Mouse (Mus musculus) adrenal gland, postnatal 14 days (tissue): ENCODE measurements at regions not wholly inside any gene's neighbourhood (a gene's known extent, or its start where the extent isn't known, plus 50 kb on each side); places are given as distances from the start of the nearest gene placed in this dataset.

Experiments used
- DNase-seq: peaks from one replicate; pipeline ENCODE4 v3.0.0; 2021; ENCODE audit warnings: mixed read lengths

DNA sequence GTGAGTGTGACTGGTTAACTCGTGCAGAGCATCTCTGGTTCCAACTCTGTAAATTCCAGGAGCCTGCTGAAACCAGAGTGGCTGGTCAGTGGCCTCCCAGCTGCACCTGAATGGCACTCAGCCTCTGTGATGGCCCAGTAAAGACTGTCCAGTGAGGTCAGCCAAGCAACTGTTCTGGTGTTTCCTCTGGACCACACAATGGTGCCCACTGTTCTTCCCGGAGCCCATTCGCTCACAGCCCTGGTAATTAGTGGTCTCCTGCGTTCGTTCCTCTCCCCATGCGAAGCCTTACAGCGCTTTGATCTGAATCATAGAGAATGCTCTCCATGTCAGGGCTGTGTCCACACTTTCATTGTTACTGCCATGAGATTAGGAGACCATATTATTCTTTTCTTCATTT is 75.5 kb downstream of the Enkur start:
- no peak for DNase-seq

DNA sequence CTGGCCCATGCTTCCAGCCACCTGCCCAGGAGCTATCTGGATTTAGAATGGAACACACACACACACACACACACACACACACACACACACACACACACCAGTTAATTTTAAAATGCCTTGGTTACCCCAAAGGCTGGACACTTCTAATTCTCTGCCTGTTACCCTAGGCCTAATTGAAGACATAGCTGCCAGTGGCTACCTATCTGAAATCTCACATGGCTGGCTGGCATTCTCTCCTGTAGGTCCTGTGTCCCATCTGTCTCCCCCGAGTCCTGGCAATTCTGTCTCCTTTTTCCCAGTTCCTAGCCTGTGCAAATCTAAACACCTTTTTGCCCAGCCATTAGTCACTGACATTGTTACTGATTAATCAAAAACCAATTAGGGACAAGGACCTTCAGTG is 78.6 kb downstream of the Enkur start:
- DNase-seq: no peak

DNA sequence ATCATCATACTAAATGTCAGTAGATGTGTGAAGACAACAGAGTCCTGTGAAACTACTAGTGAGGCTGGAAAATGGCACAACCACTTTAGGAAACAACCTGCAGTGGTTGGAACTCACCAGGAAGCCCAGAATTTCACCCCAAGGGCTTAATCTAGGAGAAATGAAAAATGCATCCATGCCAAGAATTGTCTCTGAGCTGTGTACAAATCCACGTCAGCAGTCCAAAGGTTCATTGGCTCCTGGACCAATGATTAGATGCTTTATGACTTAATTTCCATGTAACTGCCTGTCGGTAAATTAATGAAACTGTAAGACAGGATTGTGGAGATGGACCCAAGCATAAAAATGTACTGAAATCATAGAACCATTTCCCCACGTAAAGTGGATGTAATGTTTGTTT is 82.7 kb downstream of the Enkur start:
- no peak for DNase-seq

DNA sequence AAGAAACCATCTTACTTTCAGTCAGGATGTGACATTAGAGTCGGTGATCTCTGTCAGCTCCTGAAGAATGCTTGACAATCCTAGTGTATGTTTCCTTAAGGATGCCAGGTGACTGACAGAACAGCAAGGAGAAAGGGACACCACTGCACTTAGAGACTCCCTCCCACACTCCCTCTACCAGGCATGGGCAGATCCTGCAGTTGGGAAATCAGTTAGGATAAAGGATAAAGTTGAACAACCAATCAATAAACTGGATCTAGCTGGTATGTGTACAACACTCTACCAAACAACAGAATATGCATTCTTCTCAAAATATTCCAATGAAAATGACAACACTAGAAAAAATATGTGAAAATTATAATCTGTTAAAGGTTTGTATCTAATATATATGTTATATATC is 83.5 kb downstream of the Enkur start:
- no peak for DNase-seq

GRCm38 (mm10) chr2:21116817-21117216 is 88.3 kb downstream of the Enkur start:
- DNase-seq: no peak

GRCm38 (mm10) chr2:21111527-21111926 is 93.6 kb downstream of the Enkur start:
- no peak for DNase-seq

GRCm38 (mm10) chr2:21100248-21100808 is 104.8 kb downstream of the Enkur start:
- DNase-seq: no peak

GRCm38 (mm10) chr2:21091058-21091971 is 113.8 kb downstream of the Enkur start:
- DNase-seq: peak; percentile 12

GRCm38 (mm10) chr2:21085517-21085916 is 116.8 kb upstream of the Arhgap21 start:
- DNase-seq: no peak

- DNase-seq: no peak
Observed at GRCm38 (mm10) chr2:21067292-21067850, 98.7 kb upstream of the Arhgap21 start.

GRCm38 (mm10) chr2:21060347-21060650 is 91.6 kb upstream of the Arhgap21 start:
- no peak for DNase-seq

DNA sequence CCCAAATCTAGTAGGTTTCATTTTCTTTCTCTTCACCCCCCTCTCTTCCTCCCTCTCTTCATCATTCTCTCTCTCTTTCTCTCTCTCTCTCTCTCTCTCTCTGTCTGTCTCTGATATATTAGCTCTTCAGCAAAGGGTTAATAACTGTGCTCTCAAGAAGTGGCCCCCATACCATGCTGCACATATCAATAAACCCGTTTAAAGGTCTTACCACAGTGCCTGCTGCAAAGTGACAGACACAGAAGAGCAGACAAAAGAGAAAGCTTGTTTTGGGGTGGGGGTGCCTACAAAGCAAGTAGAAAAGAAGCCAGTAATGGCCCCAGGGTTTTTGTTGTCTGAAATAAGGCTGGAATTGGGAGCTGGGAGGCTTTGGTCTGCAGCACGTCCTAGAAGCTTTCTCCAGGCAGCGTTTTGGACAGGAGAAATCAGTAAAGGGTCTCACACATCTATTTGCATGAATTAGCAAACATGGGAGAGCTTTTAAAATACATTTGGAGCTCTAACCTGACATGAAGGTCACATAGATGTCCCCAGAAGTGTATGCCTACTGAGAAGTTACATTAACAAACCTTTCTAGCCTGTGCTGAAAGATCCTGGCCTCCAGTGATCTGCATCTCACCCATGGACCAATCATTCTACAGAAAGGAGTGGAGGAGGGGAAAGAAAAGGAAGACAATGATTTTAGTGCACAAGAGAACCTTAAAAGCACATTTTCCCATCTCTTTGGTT is 91.1 kb upstream of the Arhgap21 start:
- DNase-seq: no peak

- DNase-seq: no peak
Observed at GRCm38 (mm10) chr2:21058940-21059339, 90.3 kb upstream of the Arhgap21 start.

DNA sequence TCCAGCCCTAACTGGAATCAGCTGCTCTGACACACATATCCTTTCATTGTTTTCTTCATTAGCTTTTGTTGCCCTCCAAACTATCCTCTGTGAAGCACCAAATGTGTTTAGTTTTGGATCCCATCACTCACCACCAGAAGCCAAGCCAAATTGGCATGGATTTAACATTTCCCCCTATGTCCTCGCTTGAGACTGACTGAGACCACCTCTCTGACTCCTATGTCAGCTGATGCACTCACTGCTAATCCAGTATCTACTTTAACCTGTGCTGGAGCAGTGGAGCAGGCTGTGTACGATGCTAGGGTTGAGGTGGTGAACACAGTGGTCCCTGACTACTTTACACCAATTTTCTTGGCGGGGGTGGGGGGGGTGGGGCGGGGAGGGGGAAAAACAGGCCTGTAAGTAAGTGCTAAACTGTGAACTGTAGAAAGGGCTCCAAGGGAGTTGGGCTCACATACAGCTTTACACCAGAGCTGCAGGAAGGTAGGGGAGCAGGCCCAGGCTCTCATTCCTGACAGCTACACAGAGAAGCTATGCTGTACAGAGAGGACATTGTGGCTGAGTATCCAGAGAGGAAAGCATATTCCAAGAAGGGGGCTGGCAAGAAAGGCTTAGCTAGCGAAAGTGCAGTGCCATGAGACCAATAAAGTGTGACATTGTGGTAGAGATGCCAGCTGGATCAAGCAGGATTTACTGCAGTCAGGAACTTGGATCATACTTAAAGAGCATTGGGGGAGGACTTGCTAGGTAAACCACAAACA is 87.9 kb upstream of the Arhgap21 start:
- no peak for DNase-seq

DNA sequence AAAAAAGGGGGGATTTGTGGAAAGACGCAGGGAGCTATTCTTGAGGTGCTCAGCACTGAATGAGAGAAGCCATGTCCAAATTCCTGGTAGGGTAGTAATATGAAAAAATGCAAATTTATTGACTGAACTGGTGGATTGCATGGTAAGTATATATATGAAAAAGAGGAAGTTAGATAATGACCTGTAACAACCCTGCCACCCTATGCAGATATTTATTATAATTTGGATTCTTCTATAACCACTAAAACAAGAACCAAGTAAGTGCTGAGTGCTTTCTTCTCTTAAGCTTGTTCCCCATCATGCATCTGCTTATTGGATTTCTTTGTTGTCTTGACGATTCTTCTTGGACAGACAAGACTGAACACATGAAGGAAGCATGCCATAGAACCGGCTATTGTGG is 86.7 kb upstream of the Arhgap21 start:
- DNase-seq: no peak

GRCm38 (mm10) chr2:21054325-21055082 is 85.8 kb upstream of the Arhgap21 start:
- no peak for DNase-seq

DNA sequence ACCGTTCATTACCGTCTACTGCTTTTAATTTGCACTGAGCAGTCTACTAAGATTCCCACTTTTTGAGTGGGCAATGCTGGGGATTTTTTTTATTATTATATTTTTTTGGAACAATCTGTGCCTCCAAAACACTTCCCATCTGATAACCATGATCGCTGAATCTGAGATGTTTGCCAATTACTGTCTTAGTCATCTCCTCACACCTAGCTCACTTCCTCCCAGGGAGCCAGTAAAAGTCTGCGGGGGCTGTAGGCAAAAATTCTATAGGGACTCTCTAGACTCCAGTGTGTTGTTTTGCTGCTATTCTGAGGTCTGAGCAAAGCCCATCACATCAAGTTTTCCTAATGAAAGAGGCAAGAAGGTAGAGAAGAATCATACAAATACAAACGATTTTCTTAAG is 84.9 kb upstream of the Arhgap21 start:
- DNase-seq: no peak

DNA sequence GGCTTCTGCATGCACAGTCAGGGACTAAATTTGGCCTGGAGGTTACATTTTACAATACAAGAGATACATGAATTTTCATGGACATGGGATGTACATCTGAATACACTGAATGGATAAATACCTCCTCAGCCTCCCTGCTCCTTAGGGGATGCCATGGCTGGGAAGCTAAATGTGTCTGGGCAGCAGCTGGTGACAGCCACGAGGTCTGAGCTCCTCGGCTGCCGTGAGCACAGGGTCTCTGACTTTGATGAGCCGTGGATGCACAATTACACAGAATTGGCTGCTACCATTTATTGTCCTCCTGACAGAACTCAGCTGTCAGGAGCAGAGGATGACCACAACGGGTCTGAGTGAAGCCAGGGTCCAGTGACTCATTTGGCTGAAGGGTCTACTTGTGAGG is 80.3 kb upstream of the Arhgap21 start:
- DNase-seq: no peak

- no peak for DNase-seq
Observed at GRCm38 (mm10) chr2:21048226-21048625, 79.5 kb upstream of the Arhgap21 start.

- no peak for DNase-seq
Observed at GRCm38 (mm10) chr2:21046503-21047116, 77.9 kb upstream of the Arhgap21 start.

DNA sequence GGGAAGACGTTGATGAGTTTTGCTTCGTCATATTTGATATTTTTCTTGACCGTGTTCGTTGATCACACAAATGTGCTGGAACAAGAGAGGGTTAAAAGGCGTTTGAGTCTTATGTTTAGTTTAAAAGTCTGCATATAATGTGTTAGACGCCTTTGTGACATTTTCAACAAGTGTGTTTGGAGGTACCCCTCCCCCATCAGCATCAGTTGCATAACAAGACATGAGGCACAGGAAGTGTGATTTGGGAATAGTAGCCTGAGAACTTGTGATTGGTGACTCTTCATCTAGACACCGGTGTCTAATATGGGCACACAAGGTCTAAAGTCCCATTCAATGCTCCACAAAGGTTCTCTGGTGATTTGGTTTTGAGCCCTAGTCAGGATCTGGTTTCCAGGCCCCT is 76.1 kb upstream of the Arhgap21 start:
- no peak for DNase-seq
